Mouse (Mus musculus) frontal cortex, postnatal 10 days (tissue): ENCODE results near the gene Fzr1.
A peak's percentile ranks its signal among the peaks of the same experiment; 100 is the strongest.

ENCODE experiments used
- DNase-seq, 2 experiments: peaks; one replicate each; pipeline ENCODE4 v3.0.0; 2022; ENCODE audit warnings: low spot score in 2 of 2, mixed read lengths in 1 of 2

Fzr1 gene

GRCm38 (mm10) chr10:81382039-81382438 lies 3.7 kb upstream of the Fzr1 start:
- no peak for DNase-seq

- no peak for DNase-seq
Measured at GRCm38 (mm10) chr10:81379809-81380378, 1.6 kb upstream of the Fzr1 start.

- DNase-seq, result no peak
Measured at GRCm38 (mm10) chr10:81379183-81379553, 852 bp upstream of the Fzr1 start.

- DNase-seq, result peak; percentile 100
Measured at GRCm38 (mm10) chr10:81378553-81379182, 352 bp upstream of the Fzr1 start.

- no peak for DNase-seq
Measured at GRCm38 (mm10) chr10:81377362-81377664, 1.0 kb downstream of the Fzr1 start.

- no peak for DNase-seq
Measured at GRCm38 (mm10) chr10:81376561-81377361, 1.6 kb downstream of the Fzr1 start.

GRCm38 (mm10) chr10:81375322-81375721 lies 3.0 kb downstream of the Fzr1 start:
- DNase-seq, result no peak

GRCm38 (mm10) chr10:81367207-81367495 lies 11.2 kb downstream of the Fzr1 start:
- DNase-seq, result no peak

GRCm38 (mm10) chr10:81366477-81367206 lies 11.7 kb downstream of the Fzr1 start:
- DNase-seq, result no peak

- no peak for DNase-seq
Measured at GRCm38 (mm10) chr10:81365672-81366476, 12.4 kb downstream of the Fzr1 start, which contains the start of gene 4930404N11Rik. 4930404N11Rik (minus strand) TSS chr10:81365816.

- DNase-seq, result no peak
Measured at GRCm38 (mm10) chr10:81365073-81365472, 13.2 kb downstream of the Fzr1 start.

GRCm38 (mm10) chr10:81364666-81365065 lies 13.7 kb downstream of the Fzr1 start:
- DNase-seq, result no peak

GRCm38 (mm10) chr10:81363436-81364346 lies 14.6 kb downstream of the Fzr1 start:
- DNase-seq, result no peak

- DNase-seq, result no peak
Measured at GRCm38 (mm10) chr10:81362336-81362949, 15.9 kb downstream of the Fzr1 start.

- DNase-seq, result no peak
Measured at GRCm38 (mm10) chr10:81360721-81361120, 17.6 kb downstream of the Fzr1 start.

GRCm38 (mm10) chr10:81358841-81359240 lies 19.5 kb downstream of the Fzr1 start:
- no peak for DNase-seq

- DNase-seq, result no peak
Measured at GRCm38 (mm10) chr10:81358209-81358608, 20.1 kb downstream of the Fzr1 start.

- peak; percentile 81 to 90 for DNase-seq
Measured at GRCm38 (mm10) chr10:81356991-81357844, 21.1 kb downstream of the Fzr1 start, which contains the start of gene Mfsd12. Mfsd12 (plus strand) TSS chr10:81357491.

- DNase-seq, result no peak
Measured at GRCm38 (mm10) chr10:81356352-81356990, 21.8 kb downstream of the Fzr1 start.
